Mouse (Mus musculus) heart, adult 8-10 months (tissue): ENCODE results near the gene Fam102a. TPM values are rescaled to one million over a fixed set of nuclear protein-coding genes. Genes with fewer than 3 reads are reported as not detected.
A peak's percentile ranks its signal among the peaks of the same experiment; 100 is the strongest.
"Not testable (repeated sequence)": the region's sequence is repeated elsewhere in the genome, so short reads cannot be mapped to it uniquely, and the experiment has no call there.

Experiments
- DNase-seq: peaks from one replicate; pipeline ENCODE4 v3.0.0; 2022; ENCODE audit warnings: low spot score
- total RNA-seq, 4 experiments: library from RNA; stranded (reverse); gene quantifications; 2 replicates each; pipeline ENCODE4 v1.2.4; 2022

The Fam102a gene
- 10 to 100 TPM in 1 of 4 experiments, 1 to 10 TPM in 3; 6.8 to 10.9 (median 8.6) TPM for total RNA-seq

- peak; percentile 97 for DNase-seq
Measured at GRCm38 (mm10) chr2:32534733-32535471, at the start of gene Fam102a. TSS of gene Fam102a (plus strand) at chr2:32535332.

DNA sequence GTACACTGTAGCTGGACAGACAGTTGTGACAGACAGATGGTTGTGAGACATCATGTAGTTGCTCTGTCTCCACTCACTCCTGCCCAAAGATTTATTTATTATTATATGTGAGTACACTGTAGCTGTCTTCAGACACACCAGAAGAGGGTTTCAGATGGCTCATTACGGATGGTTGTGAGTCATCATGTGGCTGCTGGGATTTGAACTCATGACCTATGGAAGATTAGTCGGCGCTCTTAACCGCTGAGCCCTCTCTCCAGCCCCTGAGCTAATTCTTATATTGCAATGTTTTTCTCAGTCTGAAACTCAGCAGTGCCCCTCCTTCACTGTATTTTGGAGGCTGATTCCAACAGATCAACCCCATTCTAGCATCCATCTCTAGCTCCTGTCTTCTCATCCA, 49.4 kb upstream of the Fam102a start:
- no peak for DNase-seq

DNA sequence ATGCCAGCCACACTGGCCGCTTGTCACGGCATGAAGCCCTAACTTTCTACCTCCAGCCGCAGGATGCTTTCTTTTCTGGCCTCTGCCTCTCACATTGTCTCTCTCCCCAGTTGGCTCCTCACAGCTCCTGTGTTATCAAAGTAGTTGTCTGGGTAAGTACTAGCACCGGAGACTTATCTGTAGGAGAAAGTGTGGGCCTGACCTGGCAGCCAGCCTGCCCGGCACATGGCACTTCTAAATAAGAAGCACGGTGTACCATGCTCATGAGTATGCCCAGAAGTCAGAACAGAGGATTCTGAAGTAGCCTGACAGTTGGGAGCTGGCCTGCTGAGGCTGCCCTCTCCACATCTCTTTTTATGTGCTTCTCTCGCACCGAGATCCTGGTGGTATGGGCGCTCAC, 49.0 kb upstream of the Fam102a start:
- DNase-seq, result no peak

DNA sequence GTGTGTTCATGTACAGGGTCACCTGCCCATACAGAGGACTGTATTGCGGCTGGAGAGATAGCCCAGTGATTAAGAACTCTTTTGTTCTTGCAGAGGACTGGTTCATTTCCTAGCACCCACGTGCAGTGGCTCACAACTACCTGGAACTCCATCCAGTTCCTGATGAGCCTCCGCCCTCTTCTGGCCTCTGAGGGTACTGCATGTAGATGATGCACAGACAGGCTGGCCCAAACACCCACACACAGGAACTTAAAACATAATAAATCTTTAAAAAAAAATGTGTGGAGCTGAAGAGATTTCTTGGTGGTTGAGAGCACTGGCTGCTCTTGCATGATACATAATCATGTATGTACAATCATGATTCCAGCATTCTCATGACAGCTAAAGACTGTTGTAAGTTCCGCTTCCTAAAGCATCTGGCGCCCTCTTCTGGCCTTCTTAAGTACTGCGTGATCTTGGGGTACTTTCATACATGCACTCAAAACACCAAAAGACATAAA, 48.0 kb upstream of the Fam102a start:
- DNase-seq, result peak; percentile 93

DNA sequence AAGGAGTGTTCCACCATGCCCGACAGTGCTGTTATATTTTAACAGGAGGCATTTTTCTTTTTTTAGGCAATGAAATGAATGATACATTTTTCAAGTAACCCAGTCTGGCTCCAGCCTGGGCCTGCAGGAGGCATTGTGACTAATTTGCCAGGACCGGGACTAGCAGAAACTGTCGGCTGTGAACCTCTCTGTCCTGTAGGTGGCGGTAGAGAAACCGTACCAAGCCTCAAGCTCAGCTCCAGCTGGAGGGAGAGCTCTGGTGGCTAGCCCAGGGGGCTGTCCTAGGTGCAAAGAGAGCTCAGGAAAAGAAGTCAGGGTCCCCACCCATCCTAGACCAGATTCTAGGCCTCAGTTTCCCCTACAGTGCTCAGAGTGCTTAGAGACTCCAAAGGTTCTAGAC, 46.5 kb upstream of the Fam102a start:
- peak; percentile 90 for DNase-seq

GRCm38 (mm10) chr2:32490730-32491129, 44.4 kb upstream of the Fam102a start:
- DNase-seq, result not testable (repeated sequence)

DNA sequence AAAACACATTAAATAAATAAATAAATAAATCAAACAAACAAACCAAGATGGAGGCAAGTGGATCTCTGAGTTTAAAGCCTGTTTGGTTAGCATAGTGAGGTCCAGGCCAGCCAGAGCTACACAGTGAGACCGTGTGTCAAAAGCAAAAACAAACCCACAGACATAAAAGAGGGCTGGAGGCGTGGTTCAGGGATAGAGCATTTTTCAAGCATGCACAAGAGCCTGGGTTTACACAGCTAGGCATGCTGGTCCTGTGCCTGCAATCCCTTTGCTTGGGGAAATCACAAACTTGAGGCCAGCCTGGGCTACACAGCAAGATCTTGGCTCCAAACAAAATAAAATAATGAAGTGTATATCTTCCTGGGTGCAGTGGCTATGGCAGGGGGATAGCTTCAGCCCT, 42.5 kb upstream of the Fam102a start:
- no peak for DNase-seq

GRCm38 (mm10) chr2:32493301-32493701, 41.8 kb upstream of the Fam102a start:
- no peak for DNase-seq

GRCm38 (mm10) chr2:32494522-32494921, 40.6 kb upstream of the Fam102a start:
- no peak for DNase-seq

DNA sequence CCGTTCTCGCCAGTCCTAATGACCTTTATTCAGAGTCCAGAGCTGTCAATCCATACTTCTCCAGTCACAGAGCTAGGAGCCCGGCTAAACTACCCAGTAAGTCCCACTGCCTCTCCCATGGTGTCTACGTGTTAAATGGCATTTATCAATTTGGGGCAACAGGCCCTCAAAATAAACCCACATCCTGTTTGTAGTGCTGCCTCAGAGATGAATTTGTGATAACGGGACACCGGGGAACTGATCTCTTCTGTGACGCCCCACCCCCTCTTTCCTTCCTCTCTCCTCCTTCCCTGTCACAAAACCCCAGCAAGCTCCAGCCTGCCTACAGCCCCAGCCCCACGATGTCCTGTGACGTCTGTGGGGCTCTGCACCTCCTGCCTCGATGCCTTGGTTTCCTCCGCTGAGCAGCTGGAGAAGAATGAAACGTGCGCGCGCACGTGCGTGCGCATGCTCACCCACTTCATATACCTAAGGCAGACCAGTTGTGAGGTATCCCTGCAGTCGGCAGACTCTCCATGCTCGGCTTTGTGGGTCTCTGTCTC, 39.9 kb upstream of the Fam102a start:
- peak; percentile 52 for DNase-seq

GRCm38 (mm10) chr2:32496190-32496589, 38.9 kb upstream of the Fam102a start:
- no peak for DNase-seq

GRCm38 (mm10) chr2:32499365-32499764, 35.8 kb upstream of the Fam102a start:
- DNase-seq, result no peak

- no peak for DNase-seq
Measured at GRCm38 (mm10) chr2:32500461-32500860, 34.7 kb upstream of the Fam102a start.

- DNase-seq, result no peak
Measured at GRCm38 (mm10) chr2:32501754-32502324, 33.3 kb upstream of the Fam102a start.

- no peak for DNase-seq
Measured at GRCm38 (mm10) chr2:32502843-32503242, 32.3 kb upstream of the Fam102a start.

- no peak for DNase-seq
Measured at GRCm38 (mm10) chr2:32503588-32503987, 31.5 kb upstream of the Fam102a start.

DNA sequence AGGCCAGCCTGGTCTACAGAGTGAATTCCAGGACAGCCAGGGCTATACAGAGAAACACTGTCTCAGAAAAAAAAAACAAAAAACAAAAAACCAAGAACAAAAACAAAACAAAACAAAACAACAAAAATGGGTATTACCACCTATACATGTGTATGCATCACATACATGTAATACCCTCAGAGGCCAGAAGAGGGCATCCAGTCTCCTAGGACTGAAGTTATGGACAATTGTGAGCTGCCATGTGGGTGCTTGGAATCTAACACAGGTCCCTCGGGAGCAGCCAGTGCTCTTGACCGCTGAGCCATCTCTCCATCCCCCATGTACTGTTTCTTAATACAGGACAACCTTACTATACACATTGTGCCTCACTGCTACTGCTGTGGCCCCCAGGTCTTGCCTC, 29.6 kb upstream of the Fam102a start:
- no peak for DNase-seq

DNA sequence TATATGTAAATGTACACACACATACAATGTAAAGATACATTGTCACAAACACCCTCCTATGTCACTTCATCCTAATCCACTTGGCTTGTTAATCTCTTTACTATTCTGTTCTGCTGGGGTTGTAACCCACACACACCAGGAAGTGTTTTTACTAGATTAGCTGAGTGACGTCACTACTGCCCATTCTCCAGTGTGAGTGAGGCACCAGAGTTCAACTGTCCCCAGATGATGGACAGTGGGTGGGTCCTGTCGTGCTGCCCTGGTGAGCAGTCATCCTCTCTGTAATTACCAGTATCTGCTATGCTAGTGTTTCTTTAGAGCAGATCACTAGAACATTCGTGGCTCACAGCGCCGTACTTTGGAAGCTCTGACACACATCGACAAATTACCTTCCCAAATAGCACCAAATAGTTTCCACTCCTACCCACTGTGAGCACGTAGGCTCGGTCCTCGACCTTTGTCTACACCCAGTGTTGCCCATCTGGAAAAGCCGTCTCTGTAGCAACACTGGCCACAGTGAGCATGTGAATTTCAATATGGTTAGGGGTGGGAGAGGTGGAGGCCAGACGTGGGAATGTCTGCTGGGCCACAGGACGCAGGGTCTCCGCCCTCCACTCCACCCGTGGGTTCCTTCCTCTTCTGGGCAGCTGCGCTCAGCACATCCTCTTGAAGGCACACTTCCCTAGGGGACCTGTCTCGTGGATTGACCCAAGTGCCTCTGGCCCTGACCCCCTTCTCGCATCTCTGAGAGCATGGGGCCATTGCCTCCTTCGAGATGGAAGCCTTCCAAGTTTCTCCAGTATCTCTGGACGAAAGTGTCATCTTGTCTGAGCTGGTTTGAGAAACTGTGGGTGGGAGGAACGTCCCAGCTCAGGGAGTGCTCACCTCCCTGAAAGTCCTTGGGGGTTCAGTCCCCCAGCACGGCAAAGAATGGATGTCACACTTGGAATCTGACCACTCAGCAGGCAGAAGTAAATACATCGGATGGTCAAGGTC, 28.2 kb upstream of the Fam102a start:
- DNase-seq, result peak; percentile 71

GRCm38 (mm10) chr2:32507906-32508305, 27.2 kb upstream of the Fam102a start:
- no peak for DNase-seq

GRCm38 (mm10) chr2:32509287-32509686, 25.8 kb upstream of the Fam102a start:
- peak; percentile 87 for DNase-seq

DNA sequence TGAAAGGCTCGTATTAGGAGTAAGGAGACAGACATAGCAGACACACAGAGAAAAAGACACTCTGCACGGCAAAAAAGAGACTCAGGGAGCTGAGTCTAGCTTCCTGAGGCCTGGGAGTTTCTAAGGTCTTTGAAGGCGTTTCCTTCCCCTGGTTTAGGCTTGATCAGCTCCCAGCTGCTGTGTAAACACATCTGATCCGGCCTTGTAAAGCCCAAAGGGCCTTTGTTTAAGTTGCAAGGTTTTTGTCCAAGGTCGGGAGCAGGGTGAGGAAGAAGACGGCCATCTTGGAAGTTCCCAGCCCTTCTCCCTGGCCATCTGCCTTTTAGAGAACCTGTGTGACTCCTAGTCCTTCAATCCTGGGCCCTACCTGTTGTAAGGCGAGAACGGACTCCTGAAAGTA, 25.2 kb upstream of the Fam102a start:
- peak; percentile 42 for DNase-seq

DNA sequence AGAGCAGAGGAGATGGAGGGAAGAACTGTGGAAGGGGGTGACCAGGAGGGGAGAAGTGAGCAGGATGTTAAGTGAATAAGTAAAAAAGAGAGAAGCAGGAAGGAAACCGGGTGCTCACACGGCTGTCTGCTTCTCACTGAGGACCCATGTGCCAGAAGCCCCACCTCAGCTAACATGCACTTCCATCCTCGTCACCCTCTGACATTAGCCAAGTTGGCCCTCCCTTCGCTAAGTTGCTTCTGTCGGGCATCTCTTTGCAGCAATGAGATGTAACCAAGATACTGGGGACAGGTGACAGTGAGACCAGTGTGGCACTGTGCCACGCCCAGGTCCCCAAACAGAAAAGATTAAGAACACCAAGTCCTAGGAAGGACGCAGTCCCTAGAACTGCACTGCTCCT, 22.5 kb upstream of the Fam102a start:
- no peak for DNase-seq
